ENCODE assay signal across 8 mouse cellular contexts in genomic region chr10:60407831-60408230, GRCm38 (mm10). TPM values are rescaled to one million over a fixed set of nuclear protein-coding genes. Genes with fewer than 3 reads are reported as not detected.
DNase-seq lines count a peak whose midpoint lies in the region; ATAC-seq and TF ChIP-seq lines count a peak whose summit lies in the region.
"Had no signal": no experiment of that assay in that cellular context is flagged by ENCODE, and none has a peak within 500 bp of the region (broad histone marks: within the 10 kb centered on the region; RNA-seq: fewer than 3 reads in every experiment).

No protein-coding gene starts in this region.

- DNase-seq in NIH3T3 (ENCODE audit: low read depth), result peak; percentile 81
- DNase-seq in cerebellum, adult 11-12 months, result peak; percentile 28
- DNase-seq in hindbrain, postnatal 0 days (ENCODE audit: low spot score), result peak; percentile 78
- DNase-seq in left cerebral cortex, postnatal 14 days (ENCODE audit: low spot score in 2 of 2), result peak; percentile 55 to 77
- peak; percentile 62 for DNase-seq in spleen, adult 12 weeks (ENCODE audit: low spot score)

- H3K9ac ChIP-seq in forebrain, embryonic 16.5 days (replicated peaks; ENCODE audit: low read depth, low read length), result no peak overlapping the region
- no peak overlapping the region for H3K9ac ChIP-seq in hindbrain, postnatal 0 days (replicated peaks; ENCODE audit: low read length)
- no peak overlapping the region for H3K9ac ChIP-seq in midbrain, embryonic 12.5 days (replicated peaks)
- H3K9ac ChIP-seq: limb, embryonic 15.5 days had no signal

- H3K27me3 ChIP-seq in forebrain, embryonic 16.5 days (replicated peaks; ENCODE audit: control insufficient read depth, insufficient read depth, low read length), result no peaks in the 10 kb centered on the region
- H3K27me3 ChIP-seq in hindbrain, postnatal 0 days (ENCODE audit: insufficient read depth, low read length), result no peaks in the 10 kb centered on the region
- peaks cover 30% of the 10 kb centered on the region for H3K27me3 ChIP-seq in midbrain, embryonic 12.5 days

- TF ChIP-seq CTCF in hindbrain, postnatal 0 days (IDR thresholded peaks at IDR 0.05; ENCODE audit: low read depth), result peak; percentile 100

- 2% methylated on average over 5 of the region's 5 CpGs for WGBS in forebrain, embryonic 16.5 days
- WGBS in hindbrain, postnatal 0 days, result 2% methylated on average over 5 of the region's 5 CpGs
- 5% methylated on average over 5 of the region's 5 CpGs for WGBS in midbrain, embryonic 12.5 days

- peaks cover 3% of the 10 kb centered on the region; the same call in 1 of the 2 replicates for H3K4me1 ChIP-seq in forebrain, embryonic 16.5 days (replicated peaks; ENCODE audit: control insufficient read depth, insufficient read depth, low read length)
- H3K4me1 ChIP-seq in hindbrain, postnatal 0 days (ENCODE audit: insufficient read depth, low read length), result 0 out of 2 replicates have a peak, but pooled peaks cover 14% of the 10 kb centered on the region
- H3K4me1 ChIP-seq in midbrain, embryonic 12.5 days, result no peaks in the 10 kb centered on the region

- no peaks in the 10 kb centered on the region for H3K36me3 ChIP-seq in forebrain, embryonic 16.5 days (ENCODE audit: control insufficient read depth, insufficient read depth)
- H3K36me3 ChIP-seq in hindbrain, postnatal 0 days (ENCODE audit: insufficient read depth, low read length), result no peaks in the 10 kb centered on the region
- no peaks in the 10 kb centered on the region for H3K36me3 ChIP-seq in midbrain, embryonic 12.5 days
- H3K36me3 ChIP-seq: limb, embryonic 15.5 days had no signal

- intact Hi-C loops in left cerebral cortex, postnatal 14 days (cut with DNase I), result no loop called here

- H3K27ac ChIP-seq in forebrain, embryonic 16.5 days (ENCODE audit: low read length), result no peak overlapping the region
- H3K27ac ChIP-seq in hindbrain, postnatal 0 days, result no peak overlapping the region
- no peak overlapping the region for H3K27ac ChIP-seq in midbrain, embryonic 12.5 days (replicated peaks)
- H3K27ac ChIP-seq: limb, embryonic 15.5 days had no signal

- no peaks in the 10 kb centered on the region for H3K9me3 ChIP-seq in forebrain, embryonic 16.5 days (ENCODE audit: control insufficient read depth, low read length)
- no peaks in the 10 kb centered on the region for H3K9me3 ChIP-seq in hindbrain, postnatal 0 days (ENCODE audit: low read length)
- H3K9me3 ChIP-seq in midbrain, embryonic 12.5 days, result no peaks in the 10 kb centered on the region
- H3K9me3 ChIP-seq: limb, embryonic 15.5 days had no signal

- no peak overlapping the region for H3K4me3 ChIP-seq in forebrain, embryonic 16.5 days (replicated peaks; ENCODE audit: low read length)
- no peak overlapping the region for H3K4me3 ChIP-seq in hindbrain, postnatal 0 days (ENCODE audit: low read length)
- H3K4me3 ChIP-seq in midbrain, embryonic 12.5 days, result no peak overlapping the region
- H3K4me3 ChIP-seq: limb, embryonic 15.5 days had no signal

- ATAC-seq in forebrain, embryonic 16.5 days, result peak; percentile 55
- ATAC-seq in hindbrain, postnatal 0 days, result peak; percentile 36; the same call in 1 of the 2 replicates
- 0 out of 2 replicates have a peak, but pooled peaks have one; percentile 34 for ATAC-seq in midbrain, embryonic 12.5 days (ENCODE audit: low FRiP score, low read depth)

- H3K4me2 ChIP-seq in forebrain, embryonic 16.5 days (ENCODE audit: low read length), result no peak overlapping the region
- H3K4me2 ChIP-seq in hindbrain, postnatal 0 days (ENCODE audit: low read depth, low read length), result no peak overlapping the region
- H3K4me2 ChIP-seq in midbrain, embryonic 12.5 days (replicated peaks), result no peak overlapping the region
- H3K4me2 ChIP-seq: limb, embryonic 15.5 days had no signal

RNA-seq across cellular contexts. Expression of gene Gm17455, which starts 8.3 kb away (rescaled TPM):
- polyA plus RNA-seq in forebrain, embryonic 16.5 days (2015; fragmentation: Nextera tagmentation; extraction: Ambion mirVana), result 5.2 and 5.7 TPM in 2 replicates
- total RNA-seq in hindbrain, postnatal 0 days (2014; rRNA removed), result 2.4 and 19.4 TPM in 2 replicates
- 8.9 and 12.4 TPM in 2 replicates for polyA plus RNA-seq in hindbrain, postnatal 0 days (2015; fragmentation: Nextera tagmentation; extraction: Ambion mirVana)
- 1 to 10 TPM in 1 of 2 experiments, not detected in 1; 1.3 TPM for total RNA-seq in left cerebral cortex, postnatal 14 days (2021)
- 3.0 and 3.7 TPM in 2 replicates for polyA plus RNA-seq in midbrain, embryonic 12.5 days (2016; fragmentation: Nextera tagmentation; extraction: Ambion mirVana)

Comparison
In these comparisons a context has a peak if more than half of its experiments do, and no peak if none do; other contexts are left out.
1. DNase-seq: peak in every context shown above with its lines; median percentile 81 in NIH3T3; 78 in hindbrain, postnatal 0 days; 66 in left cerebral cortex, postnatal 14 days; 62 in spleen, adult 12 weeks; 28 in cerebellum, adult 11-12 months.